Mouse (Mus musculus): ENCODE results near the gene Pdzrn3.

Gene Pdzrn3

DNA sequence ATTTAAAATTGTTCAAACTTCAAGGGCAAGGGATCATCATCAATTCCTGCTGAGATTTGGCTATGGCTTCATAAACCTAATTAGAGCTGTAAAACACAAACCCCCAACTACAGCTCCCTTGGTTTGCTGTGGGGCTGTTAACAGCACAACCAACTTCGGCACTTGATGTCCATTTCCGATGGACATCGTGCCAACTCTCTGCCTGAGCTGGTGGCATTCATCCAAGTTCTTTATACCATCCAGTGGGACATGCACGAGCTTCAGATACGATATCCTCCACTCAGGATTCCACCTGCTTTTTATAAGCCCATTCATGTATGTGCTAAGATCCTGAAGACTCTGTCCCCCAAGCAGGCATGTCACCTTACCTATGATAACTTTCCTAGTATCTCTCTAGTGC lies 118.3 kb downstream of the Pdzrn3 start:
- no peak for DNase-seq (ENCODE audit: extremely low spot score)

DNA sequence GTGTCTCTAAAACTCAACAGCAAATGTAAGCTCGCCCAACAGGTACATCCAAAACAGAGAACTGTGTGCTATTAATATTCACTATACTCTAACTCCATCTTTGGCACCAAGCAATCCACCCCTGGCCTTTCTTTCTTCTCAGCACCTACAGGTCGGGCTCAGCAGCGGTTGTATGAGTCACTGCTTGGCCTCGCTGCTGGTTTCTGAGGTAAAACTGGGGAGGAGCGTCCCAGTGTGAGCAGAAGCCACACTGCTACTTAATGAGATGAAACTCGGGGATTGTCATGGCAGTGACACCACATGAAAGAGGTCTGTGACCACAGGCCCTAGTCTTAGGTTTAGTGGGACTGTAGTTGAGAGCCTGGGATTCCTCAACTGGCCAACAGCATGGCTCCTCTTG lies 120.3 kb downstream of the Pdzrn3 start:
- no peak for DNase-seq (ENCODE audit: extremely low spot score)

DNA sequence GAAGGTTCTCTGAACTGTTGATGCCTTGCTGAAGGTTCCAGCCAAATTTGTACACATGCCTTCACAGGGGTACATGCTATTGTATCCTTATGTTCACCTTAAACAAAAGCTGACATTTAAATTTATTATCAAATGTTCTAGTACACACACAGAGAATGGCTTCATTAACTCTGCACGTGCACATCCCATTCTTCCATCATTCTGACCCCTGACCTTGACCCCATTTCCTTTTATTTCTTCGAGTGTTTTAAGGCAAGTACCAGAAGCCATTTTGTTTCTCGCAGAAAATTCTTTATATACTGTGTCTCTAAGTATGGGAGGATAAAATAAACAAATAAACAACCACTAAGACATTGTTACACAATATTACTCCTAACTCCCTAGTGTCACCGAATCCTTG lies 123.0 kb downstream of the Pdzrn3 start:
- DNase-seq (ENCODE audit: extremely low spot score), result no peak

DNA sequence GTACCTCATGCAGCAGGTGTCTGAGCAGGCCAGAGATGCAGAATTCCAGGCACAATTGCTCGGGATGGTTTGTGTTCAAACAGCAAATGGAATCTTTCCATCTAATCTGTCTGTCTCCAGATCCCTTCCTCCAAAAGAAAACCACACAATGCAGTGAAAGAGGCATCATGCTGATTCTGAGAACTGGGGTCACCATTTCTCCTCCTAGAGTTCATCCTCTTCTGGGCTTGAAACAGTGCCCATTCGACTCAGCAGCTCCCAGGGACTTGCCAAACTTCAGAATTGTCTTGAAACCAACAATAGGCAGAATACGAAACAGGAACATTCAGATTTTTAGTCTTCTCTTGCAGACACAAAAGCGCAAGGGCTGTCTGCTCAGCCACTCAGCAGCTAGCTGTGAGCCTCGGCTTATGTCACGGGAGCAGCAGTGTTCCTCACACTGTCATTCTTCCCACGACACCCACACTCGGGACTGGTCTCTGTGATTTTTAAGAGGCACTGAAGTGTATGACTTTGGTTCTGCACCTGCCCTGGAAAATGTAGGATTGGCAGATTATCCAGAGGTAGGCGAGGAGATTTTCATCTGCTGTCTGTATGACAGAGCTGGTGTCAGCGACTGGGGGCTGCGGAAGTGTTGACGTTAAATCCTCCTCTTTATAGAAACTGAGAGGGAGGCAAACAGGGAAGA lies 125.6 kb downstream of the Pdzrn3 start:
- DNase-seq (ENCODE audit: extremely low spot score), result no peak

DNA sequence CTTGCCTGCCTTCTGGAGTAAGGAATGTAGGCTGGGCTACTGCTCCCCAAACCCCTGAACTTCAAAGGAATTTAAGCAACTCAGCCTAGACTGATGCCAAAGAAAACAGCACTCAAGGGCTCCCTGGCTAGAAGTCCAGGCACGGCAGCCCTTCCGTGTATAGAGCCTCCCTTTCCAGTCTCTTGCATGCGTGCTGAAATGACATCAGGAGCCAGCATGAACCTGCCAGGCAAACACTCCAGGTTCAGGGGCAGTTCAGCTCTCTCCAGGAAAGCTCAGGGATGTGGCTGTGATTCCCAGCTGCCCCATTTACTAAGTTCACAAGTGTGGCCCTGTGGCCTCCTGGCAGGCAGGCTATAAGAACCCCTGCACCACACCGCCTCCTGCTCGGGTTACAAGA lies 126.5 kb downstream of the Pdzrn3 start:
- DNase-seq (ENCODE audit: extremely low spot score), result no peak

DNA sequence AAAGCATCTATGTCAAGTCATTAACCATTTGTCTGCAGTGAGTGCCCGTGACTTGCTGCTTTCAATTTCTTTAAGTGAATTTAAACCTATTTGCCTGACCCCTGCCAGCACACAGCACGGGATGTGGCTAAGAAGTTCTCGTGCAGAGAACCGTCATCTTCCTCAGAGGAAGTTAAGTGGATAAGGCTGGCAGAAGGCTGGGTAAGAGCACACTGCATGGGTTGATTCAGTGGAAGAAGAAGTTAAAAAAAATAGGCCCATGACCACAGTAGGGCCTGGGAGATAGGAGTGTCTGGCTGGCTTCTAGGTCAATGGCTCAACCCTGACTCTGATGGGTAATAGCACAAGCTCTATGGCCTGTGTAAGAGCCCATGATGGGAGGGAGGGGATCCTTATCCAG lies 131.6 kb downstream of the Pdzrn3 start:
- DNase-seq (ENCODE audit: extremely low spot score), result no peak

DNA sequence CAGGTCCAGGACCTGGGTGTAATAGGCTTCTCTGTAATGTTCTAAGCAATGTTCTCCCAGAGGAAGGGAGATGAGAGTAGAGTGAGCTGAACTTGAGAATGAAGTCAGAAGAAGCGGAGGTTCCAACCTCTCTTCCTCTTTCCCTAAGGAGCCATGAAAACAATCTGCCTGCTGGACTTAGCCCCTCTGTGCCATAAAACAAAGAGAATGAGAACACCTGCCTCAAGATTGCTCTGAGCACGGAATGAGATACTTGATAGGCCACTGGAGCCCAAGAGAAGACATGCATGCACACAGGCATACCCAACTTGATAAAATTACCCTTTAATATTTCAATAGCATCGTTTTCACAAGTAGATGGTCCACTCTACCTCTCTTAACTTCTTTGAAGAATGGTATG lies 133.3 kb downstream of the Pdzrn3 start:
- DNase-seq (ENCODE audit: extremely low spot score), result no peak

DNA sequence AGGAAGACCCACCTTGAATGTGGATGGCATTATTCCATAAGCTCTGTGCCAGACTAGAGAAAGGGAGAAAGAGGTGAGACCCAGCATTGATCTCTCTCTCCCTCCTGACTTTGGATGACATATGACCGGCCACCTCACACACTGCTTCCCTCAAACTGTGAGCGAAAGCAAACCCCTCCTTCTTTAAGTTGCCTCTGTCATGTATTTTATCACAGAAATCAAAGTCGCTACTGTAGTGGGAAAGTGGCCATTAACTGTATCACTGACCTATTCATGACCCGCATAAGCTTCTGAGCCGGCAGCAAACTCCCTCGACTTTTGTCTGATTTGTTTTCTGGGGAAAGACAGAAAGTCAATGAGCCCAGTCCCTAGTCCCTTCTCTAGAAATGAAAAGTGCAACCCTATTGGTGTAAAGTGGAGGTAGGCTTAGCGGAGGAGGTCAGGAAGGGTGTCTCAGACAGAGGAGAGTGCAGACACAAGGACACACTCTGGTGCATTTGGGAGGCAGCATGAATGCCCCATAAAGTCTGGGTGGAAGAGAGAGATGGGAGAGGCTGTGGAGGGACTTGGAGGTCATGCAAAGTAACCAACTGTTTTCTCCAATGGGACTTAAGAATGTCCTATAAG lies 134.4 kb downstream of the Pdzrn3 start:
- no peak for DNase-seq (ENCODE audit: extremely low spot score)

DNA sequence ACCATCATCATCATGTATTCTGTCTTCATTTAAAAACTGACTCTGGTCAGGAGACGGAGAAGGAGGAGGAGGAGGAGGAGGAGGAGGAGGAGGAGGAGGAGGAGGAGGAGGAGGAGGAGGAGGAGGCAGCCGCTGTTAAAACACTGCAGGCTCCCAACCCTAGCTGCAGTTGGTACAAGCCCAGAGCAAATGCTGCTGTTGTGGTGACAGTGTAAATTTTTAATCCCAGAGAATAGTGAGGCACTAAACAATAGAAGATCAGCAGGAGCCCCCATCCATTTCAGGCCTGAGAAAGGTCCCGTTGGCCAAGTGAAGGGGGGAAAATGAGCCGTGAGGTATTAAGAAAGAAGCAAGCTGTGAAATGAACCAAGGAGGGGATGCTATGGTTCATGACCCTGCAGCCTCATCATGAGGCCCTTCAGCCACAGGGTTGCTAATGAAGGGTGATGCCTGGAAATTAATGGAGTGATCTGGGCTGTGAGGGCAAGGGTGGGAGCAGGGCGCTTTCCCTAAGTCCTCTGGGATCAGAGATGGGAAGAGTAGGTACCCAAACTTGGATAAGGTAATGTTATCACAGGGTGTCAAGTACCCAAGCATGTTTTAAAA lies 141.0 kb downstream of the Pdzrn3 start:
- DNase-seq (ENCODE audit: extremely low spot score), result no peak

DNA sequence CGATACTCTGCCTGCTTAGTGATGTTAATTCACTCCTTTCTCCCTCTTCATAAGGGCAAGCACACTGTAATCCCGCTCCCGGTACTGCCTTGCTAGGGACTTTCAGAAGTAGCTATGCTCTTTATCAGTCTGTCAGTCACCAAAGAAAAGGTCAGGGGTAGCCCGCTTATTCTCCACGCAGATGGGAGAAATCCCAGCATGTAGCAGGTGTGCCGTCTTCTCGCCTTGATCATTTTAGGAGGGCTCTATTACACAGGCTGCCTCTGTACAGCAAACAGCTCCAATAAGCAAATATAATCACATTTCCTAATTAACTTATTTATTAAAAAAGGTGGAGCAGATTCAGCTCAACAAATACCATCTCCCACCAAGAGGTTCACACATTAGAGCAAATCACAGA lies 141.5 kb downstream of the Pdzrn3 start:
- no peak for DNase-seq (ENCODE audit: extremely low spot score)

DNA sequence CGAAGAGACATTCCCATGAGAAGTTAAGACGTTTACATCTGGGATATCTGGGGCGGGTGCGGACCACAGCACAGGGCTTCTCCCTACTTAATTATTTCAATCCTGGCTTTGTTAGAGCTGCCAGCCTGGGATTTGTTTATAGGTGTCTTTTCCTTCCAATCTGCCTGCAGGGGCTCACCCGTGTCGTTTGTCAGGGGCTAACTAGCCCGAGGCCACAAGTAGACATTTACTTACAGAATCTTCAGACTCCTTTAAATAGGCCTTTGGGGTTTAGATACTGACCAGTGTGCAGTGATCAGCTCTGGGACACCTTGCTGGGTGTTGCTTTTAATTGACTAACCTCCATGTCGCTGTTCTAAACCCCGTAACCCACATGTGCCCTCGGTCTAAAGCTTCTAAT lies 143.3 kb downstream of the Pdzrn3 start:
- DNase-seq (ENCODE audit: extremely low spot score), result no peak

DNA sequence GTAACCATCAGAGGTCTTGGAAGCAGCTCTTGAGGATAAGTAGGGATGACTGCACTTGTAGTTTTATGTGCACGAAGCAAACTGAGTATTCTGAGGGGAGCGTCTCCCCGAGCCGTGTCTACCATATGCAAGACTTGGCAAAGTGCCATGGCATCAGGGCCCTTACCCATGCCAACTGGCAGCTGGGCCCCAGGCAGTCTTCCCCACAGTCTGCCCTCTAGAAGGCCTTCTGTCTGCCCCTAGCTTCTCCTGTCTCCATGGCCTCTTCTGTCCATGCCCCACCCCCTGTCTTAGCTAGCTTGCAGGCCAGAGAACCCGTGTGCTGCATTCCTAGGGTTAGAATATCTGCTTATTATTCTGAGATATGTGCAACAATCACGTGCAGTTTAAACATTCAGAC lies 144.0 kb downstream of the Pdzrn3 start:
- no peak for DNase-seq (ENCODE audit: extremely low spot score)

DNA sequence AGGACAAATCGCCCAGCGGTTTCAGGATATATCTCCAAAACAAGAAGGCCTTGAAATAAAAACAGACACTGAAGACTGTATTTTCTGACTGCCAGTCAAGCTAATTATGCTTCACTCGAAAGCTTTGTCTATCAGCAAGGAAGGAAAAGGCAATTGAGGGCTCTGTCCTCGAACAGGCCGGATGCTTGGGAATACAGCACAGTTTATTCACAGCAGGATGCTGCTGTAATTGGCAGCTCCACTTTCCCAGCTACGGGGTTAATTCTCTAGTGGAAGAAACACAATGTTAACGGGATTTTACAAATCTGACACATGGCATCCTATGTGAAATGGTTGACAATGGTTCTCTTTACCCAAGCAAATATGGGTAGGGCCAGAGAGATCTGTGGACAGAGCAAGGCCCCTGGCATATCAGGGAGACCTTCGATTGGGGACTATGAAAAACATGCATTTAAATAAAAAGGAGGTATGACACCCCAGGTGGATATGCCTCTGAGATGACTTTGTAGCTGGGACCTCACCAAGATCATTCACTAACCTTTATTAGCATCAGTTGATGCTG lies 150.3 kb downstream of the Pdzrn3 start:
- no peak for DNase-seq (ENCODE audit: extremely low spot score)

DNA sequence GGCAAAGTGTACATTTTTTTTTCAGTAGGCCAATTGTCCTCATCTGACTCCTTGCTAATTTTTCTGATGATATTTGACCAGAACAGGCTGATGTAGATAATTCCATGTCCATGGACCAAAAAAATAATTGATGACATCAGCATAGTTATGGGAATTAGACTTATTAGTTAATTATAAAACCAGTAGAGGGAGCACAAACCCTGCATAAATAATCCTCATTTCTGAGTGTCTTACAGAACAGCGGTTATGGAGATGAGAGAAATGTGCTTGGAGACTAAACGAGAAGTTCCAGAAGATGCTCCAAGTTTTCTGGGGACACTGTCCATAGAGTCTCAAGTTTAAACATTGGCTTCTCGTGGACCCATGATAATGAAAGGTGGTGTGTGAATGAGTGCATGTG lies 157.4 kb downstream of the Pdzrn3 start:
- DNase-seq (ENCODE audit: extremely low spot score), result no peak

DNA sequence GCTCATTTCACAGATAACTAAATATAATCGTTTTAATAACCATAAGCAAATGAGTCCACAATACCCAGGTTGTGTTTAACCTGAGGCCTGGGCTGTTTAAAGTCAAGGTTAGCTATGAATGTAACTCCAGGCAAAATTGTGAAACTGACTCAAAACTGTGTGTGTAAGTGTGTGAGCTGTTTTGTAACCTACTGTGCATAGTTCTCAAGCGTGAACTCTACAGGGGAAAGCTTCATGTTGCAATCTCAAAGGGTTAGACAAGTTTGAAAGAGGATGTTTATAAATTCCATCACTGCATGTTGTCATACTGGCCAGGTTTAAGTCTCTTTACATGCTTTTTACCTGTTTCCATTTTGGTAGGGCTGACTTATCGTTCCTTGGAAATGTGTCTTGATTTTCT lies 158.7 kb downstream of the Pdzrn3 start:
- DNase-seq (ENCODE audit: extremely low spot score), result no peak

DNA sequence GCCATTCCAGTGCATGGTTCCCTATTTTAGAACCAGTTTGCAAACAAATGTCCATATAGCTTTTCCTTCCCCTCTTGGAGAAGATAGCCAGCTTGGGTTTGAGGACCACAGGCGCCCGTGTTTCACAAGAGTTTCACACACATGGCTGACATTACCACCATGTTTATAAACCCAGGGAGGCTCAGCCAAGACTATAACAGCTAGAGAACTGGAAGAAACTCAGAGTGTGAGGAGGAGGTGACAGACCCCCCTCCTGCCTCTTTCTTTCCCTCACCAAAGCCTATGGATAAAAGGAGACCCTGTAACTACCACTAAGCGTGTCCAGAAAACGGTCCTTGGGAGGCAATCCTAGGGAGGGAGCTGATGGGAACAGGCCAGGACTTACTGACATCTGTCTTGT lies 159.5 kb downstream of the Pdzrn3 start:
- DNase-seq (ENCODE audit: extremely low spot score), result no peak

DNA sequence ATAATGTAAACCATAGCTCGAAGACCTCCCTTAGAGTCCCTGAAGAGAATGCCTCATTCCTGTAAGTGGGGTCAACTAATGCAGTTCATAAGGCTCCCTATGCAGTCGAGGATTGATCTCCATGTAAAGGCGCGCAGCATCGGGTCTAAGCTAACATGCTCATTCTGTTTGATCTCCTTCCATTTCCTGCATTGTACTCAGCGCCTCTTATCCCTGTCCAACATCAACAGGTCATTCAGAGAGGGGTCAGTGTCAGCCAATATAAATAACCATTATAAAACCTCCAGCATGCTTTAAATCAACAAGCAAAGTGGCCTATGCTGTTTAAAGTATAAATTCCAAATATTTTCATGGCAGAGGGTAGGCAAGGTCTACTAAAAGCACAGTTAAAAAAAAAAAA lies 159.9 kb downstream of the Pdzrn3 start:
- DNase-seq (ENCODE audit: extremely low spot score), result no peak

DNA sequence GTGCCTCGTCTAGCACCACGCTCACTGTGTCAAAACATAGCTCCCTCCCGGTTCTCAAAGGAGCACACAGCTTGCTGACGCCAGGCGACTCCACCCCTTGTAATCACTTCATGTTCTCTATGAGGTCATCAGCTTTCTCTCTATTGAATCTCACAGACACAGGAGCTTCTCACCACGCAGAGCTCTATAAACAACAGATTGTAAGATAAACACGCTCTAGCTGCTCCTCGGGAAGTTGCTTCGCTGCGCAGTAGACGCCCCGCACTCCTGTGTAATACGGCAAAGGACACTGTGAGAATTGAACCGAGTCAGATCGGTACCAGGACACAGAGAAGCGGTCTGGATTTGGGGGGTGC lies 162.3 kb downstream of the Pdzrn3 start:
- DNase-seq (ENCODE audit: extremely low spot score), result no peak

DNA sequence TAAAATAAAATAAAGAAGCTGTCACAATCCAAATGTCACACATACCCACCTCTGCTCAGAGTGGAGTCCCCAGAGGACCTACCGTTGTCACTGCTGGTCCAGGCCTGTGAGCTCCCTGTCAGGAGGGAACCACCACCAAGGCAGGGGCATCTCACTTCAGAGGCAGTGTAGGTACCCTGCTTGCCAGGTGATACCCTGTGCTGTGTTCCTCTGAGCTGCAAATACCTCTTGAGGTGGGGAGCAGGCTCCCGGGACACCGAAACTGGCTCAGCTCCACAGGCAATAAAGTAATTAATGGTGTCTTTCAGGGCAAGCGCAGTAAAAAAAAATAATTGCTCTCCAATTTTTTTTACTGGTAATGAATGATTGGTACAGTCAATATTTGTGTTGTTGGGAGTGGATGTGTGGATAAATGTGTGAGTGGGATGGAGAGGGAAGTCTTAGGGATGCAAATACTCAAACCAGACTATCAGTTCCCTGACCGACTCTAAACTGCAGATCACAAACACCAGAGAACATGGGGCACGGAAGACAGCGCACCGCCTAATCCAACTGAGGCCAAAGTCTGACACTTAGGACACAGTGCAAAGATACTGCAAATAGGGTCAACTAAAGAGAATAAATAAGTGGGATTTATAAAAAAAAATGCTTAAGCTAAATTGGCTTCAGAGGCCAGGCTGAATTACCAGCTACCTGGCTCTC lies 162.8 kb downstream of the Pdzrn3 start:
- DNase-seq (ENCODE audit: extremely low spot score), result no peak

DNA sequence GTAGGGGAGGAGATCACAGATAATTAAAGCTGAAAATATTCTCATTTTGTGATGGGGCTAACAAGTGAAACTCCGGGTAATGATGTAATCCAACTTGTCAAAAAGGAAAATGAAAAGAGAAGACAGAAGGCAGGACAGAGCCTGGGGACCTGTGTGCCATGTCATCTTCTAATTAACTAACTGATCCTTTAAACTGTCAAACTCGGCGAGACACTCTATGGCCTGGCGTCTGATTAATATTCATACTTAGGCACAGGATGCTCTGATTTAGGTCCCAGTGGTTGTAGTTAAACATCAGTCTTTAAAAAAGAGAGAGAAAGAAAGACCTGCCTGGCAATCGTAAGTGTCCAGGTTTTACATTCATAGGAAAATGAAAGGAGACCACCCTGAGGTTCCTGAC lies 164.6 kb downstream of the Pdzrn3 start:
- DNase-seq (ENCODE audit: extremely low spot score), result no peak

DNA sequence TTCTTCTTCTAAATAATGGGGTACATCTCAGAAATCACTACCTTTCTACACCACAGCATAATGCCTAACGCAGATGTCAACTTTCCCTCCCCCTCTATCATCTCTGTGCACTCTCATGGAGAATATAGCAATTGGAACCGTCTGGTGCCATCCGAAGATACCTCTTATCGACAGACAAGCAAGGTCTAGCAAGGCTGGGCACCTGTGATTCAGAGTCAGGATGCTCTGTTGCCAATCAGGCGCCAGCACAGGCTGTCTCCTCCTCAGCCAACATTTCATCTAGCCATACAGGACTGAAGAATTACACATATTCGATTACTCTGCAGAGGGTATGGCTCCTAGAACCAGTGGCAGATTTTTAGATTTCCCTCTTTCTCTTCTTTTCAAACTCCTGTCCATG lies 165.6 kb downstream of the Pdzrn3 start:
- DNase-seq (ENCODE audit: extremely low spot score), result no peak

DNA sequence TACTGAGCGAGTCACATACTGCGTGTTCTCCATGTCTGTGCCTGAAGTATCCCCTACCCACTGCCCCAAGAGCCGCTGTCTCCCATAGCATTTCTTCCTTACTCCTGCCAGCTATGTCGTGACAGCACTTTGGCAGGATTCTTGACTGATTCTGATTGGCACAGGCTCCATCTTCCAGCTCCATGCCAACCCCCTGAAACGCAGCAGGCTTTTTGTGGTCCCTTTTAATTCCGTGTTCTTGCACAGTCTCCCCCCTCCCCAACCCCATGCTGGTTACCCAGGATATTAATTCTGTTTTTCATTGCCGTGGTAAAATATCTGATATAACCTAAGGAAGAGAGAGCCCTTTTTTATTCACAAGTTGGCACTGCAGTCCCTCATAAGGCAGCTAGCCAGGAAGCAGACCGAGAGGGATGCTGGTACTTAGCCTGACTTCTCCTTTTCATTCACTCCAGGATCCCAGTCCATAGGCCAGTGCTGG lies 166.3 kb downstream of the Pdzrn3 start:
- DNase-seq (ENCODE audit: extremely low spot score), result no peak

DNA sequence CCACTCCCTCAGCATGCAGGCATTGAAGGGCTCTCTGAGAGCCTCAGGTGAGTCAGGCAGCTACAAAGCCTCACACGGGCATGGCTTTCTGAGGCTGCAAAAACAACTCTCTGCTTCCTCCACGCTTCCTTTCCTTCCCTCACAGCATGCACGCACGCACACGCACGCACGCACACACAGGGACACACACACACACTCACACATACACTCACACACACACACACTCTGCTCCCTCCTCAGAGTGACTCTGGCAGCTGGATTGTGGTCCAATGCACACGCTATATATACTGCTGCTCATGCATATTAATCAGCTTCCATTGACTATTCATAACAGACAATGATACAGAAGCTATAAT lies 178.8 kb downstream of the Pdzrn3 start:
- peak; percentile 39 for DNase-seq (ENCODE audit: extremely low spot score)
